Mouse (Mus musculus) B cell, adult 62 days (primary cell): ENCODE data around the gene 4833420G17Rik. TPM values are rescaled to one million over a fixed set of nuclear protein-coding genes. Genes with fewer than 3 reads are reported as not detected.

Source experiments
- total RNA-seq: library from RNA; stranded (reverse); gene quantifications from 4 replicates; pipeline ENCODE4 v1.2.4, GENCODE M21; 2023

Gene 4833420G17Rik
- total RNA-seq: 59.7 to 67.5 TPM (median 62.8 TPM) in 4 replicates

DNA sequence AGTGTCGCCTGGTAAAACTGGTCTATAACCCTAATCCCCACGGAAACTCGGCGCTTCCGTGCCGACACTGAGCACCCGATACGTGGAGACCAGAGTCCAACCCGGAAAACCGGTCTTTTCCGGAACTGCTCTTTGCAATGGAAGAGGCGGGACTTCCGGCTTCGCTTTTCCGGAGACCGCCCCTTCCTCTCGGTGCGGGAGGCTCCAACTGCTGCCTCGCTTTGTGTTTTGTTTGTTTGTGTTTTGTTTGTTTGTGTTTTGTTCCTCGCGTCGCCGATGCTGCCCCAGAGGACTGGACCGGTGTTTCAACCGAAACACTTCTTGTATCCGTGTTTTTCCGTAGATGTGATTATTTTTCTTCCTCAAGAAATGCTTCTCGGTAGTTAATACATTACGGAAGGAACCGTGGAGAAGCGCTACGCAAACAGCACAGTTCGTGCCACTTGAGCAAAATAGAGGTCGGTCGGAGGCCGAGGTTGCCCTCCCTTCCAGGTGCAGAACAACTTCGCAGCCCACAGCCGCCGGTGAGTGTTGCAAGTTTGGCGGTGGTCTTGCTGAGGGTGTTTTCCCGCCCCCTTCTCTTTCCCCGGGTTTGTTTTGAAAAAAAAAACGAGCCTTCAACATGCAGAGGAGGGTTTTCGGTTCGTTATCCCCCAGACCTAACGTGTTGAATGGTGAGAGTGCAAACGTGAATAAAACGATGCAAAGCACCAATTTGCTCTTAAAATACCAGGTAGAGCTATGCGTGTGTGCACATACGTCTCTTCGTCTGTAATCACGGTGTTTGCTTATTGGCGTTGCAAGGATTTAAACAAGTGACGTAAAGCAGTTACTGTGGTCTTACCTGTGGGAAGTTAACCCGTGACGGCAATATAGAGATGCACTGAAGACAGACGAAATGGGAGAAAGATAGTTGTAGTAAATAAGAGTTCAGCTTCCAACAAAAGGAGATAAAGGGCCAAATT lies at the start of gene 4833420G17Rik:
TSS of gene 4833420G17Rik (plus strand) at position 173 of the 965 bp plus-strand sequence.

DNA sequence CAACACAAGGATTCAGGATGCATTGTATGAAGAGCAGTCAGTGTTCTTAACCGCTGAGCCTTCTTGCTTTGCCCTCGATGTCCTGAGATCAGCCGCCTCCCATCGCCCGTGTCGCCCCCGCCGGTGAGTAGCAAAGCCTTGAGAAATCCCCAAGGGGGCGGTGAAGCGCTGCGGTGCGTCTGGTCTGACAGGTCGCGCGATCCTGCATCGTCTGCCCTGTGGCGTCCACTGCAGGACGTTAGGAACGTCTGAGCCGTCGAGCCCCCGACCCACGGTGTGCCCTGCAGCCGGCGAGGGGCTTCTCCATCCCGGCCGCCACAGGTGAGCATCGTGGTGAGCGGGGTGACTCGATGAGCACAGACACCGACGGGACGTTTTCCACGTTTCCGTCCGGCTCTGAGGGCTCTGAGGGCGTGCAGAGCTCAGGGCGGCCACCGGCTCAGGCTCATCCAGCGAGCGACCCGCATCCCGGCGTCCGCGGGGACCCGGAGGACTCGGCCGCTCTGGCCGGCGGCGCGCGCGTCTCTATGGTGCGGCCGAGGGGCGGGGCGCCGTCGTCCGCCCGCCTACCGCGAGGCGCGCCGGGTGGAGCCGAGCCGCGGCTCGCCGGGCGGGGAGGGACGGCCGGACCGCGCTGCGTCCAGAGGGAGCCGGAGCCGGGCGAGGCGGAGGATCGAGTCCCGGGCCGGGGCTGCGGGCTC lies 25.5 kb downstream of the 4833420G17Rik start, which contains the start of the genes Tmem267 and 3110070M22Rik:
TSS of gene Tmem267 (plus strand) at position 160 of the 701 bp plus-strand sequence.
TSS of gene 3110070M22Rik (minus strand) at position 504 of the 701 bp plus-strand sequence.

Other genes starting within 250 kb of the 4833420G17Rik start
- 47.4 to 74.9 TPM (median 64.1 TPM) in 4 replicates for gene Paip1, start 34.2 kb upstream of the 4833420G17Rik start, total RNA-seq
- gene Tmem267, start 25.3 kb downstream of the 4833420G17Rik start, total RNA-seq: 4.2 to 6.7 TPM (median 4.7 TPM) in 4 replicates
- gene 3110070M22Rik, start 25.6 kb downstream of the 4833420G17Rik start, total RNA-seq: 0.70 to 2.1 TPM (median 1.2 TPM) in 4 replicates
- not detected in 4 replicates for gene Ccl28, start 161.1 kb downstream of the 4833420G17Rik start, total RNA-seq
- gene Hmgcs1, start 227.6 kb downstream of the 4833420G17Rik start, total RNA-seq: 28.0 to 34.2 TPM (median 30.0 TPM) in 4 replicates